Mouse (Mus musculus): ENCODE results near the gene Epb41l4b.

Gene Epb41l4b

DNA sequence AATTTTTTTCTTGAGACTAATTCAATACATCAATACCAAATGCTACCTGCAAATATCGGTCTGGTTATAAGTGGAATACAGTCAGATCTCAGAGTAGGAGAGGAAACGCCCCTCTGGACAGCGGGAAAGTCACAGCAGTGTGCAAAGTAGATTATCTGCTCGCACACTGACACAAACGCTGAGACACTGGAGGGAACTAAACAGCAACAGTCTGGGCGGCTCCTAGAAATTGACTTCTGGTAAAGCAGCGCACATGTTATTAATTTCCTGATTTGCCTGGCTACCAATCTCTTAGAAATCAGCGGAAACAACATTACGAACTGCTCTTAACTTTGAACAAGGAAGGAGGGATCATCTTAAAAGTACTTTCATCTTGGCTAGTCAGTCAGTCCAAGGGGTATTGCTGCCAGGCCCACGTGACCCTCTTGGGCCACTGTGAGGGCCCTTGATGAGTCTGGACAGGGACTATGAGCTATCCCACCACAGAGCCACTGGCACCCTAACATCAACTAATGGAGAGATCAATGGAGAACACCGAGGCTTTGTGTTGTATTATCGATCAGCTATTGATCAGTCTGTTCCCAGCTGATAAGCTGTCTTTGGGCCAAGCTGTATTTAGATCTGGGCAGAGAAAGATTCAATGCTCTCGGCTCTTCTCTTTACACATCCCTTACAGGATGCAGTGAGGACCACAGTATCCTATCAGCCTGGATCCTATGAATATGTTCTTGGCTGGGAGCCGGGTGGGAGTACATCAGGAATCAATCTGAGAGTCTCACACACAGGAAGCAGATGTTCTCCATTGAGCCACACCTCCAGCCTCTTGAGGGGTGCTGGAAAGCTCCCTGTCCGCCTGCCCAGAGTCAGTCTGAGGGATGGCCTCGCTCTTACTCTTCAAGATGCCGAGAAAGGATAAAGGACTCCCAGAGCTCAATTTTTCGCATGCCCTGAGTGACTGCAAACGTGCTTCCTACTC is 28.3 kb downstream of the Epb41l4b start:
- peak; percentile 30 for DNase-seq (ENCODE audit: low read depth, low spot score)

DNA sequence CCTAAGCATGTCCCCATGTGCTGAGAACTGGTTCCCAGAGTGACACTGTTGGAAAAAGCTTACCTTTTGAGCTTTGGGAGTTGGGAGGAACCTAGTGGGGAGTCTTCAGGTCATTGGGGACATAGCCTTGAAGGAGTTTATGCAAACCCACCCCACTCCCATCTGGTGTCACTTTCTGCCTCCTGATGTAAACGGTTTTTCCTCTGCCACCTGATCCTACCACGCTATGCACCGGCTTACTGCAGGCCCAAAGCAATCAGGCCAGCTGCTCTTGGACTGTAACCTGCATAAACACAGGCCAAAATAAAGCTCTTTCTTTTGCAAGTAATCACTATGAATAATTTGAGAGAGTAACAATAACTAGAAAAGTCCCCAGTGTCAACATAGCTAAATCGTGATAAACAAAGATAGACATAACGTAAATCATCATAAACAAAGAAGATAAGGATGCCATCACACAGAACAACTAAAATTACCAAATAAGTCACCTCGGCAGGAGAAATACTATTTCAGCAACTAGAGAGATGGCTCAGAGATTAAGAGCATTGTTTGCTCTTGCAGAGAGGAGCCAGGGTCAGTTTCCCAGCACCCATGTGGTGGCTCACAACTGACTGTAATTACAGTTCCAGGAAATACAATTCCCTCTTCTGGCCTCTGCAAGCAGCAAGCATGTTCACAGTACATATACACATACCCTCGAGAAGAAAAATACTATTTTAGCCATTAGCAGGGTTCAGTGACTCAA is 29.6 kb downstream of the Epb41l4b start:
- DNase-seq (ENCODE audit: low read depth, low spot score), result no peak

DNA sequence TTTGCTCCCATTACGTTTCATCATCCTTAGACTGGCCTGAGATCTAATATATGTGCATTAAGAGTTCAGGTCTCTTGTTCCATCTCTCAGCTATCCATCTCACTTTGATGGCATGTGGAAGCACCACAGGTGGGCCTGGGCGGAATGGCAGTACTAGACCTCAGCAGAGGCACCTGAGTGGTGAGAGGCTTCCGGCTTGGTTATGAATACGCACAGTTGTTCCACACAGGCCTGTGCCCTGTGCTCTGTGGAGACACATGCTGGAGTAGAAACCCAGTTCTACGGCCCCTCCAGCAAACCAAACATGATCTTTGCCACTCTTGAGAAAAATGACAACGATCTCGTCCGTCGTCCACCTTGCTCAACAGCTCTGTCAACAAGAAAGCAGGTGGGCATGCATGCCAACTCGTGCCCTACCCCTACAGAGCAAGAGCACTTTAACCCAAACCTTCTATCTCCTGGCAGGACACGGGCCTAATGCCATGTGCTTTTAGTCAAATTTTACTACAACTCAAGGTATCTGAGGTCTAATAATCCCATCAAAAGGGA is 31.2 kb downstream of the Epb41l4b start:
- DNase-seq (ENCODE audit: low read depth, low spot score), result no peak

- DNase-seq (ENCODE audit: low read depth, low spot score), result no peak
These were observed 31.8 kb downstream of the Epb41l4b start for GRCm38 (mm10) chr4:57111411-57111810.

DNA sequence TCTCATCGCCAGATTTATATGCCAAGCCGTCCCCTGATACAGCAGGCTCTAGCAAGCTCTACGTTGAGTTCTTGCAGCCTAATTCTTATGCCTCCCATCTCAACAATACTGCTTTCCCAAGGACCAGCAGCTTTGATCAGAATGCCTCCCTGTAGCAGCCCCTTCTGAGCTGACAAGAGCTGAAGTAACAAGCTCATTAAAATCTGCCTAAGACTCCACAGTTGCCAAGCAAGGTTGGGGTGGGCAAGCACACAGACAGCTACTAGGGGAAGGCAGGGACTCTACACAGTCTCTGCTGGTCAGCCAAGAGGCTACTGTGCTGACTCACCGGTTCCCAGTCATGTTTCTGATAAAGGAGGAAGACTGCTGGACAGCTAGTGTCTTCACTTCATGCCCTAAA is 33.7 kb downstream of the Epb41l4b start:
- DNase-seq (ENCODE audit: low read depth, low spot score), result no peak

DNA sequence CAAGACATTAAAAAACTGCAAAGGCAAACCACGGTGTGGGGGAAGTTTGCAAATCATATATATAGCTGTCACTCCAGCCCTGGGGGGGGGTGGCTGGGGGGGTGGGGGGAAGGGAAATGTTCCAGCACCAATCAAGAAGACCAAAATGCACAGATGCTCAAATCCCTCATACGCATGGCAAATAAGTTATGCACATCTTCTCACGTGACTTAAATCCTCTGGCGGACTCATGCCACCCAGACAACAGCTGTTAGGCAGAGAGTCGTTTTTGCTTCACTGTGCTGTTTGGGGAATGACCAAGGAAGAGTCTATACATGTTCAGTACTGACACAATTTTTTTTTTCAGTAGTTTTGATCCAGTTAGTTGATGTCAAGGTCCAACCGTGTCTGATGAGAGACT is 37.9 kb downstream of the Epb41l4b start:
- DNase-seq (ENCODE audit: low read depth, low spot score), result no peak

DNA sequence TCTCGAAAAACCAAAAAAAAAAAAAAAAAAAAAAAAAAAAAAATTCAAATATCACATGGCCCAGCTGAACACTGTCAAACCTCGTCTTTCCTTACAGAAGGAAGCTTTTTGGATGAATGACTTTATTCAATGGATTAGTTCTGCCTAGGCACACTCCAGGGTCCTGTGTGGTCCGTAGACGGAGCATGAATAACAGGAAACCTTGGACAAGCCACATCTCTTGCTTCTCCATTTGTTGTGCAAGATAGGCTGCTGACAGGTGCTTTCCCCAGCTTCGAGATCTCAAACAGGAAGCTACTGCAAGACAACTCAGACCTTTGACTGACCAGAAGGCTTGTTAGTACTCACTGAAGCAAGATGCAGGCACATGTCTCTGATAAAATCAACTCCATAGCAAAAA is 39.4 kb downstream of the Epb41l4b start:
- DNase-seq (ENCODE audit: low read depth, low spot score), result no peak

- no peak for DNase-seq (ENCODE audit: low read depth, low spot score)
These were observed 42.1 kb downstream of the Epb41l4b start for GRCm38 (mm10) chr4:57101095-57101494.

- no peak for DNase-seq (ENCODE audit: low read depth, low spot score)
These were observed 45.8 kb downstream of the Epb41l4b start for GRCm38 (mm10) chr4:57097411-57097810.

- no peak for DNase-seq (ENCODE audit: low read depth, low spot score)
These were observed 47.7 kb downstream of the Epb41l4b start for GRCm38 (mm10) chr4:57095569-57095968.

DNA sequence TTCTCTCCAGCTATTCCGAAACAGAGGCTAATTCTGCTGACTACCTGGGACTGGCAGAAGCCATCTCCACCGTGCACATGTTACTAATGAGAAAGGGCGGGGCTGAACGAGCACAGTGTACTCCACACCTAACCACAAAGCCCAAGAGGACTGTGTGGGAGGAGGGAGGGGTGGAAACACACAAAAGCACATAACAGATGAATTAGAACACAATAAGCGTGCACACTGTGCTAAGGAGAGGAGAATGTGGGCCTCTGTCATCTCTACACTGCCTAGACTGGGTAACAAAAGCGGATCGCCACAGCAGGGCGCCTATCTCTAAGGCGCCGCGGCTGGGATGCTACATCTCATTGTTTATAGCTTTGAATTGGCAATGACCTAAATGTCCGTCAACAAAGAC is 51.9 kb downstream of the Epb41l4b start:
- no peak for DNase-seq (ENCODE audit: low read depth, low spot score)

DNA sequence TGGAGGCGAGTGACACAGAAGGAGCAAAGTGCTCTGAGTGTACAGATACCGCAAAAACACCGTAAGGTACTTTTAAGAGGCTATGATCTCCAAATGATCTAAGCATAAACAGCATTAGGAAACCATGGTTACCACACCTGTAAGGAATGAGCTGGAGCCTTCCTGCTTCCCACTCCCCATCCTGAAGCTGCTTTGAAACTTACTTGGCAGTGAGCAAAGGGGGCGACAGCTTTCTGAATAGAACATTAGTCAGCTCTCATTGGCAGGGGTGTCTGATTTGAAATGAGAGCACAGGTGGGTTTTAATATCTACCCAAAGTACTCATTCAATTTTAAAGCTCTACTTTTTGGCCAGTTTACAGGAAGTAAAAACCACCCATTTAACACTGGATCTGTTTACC is 54.9 kb downstream of the Epb41l4b start:
- no peak for DNase-seq (ENCODE audit: low read depth, low spot score)

DNA sequence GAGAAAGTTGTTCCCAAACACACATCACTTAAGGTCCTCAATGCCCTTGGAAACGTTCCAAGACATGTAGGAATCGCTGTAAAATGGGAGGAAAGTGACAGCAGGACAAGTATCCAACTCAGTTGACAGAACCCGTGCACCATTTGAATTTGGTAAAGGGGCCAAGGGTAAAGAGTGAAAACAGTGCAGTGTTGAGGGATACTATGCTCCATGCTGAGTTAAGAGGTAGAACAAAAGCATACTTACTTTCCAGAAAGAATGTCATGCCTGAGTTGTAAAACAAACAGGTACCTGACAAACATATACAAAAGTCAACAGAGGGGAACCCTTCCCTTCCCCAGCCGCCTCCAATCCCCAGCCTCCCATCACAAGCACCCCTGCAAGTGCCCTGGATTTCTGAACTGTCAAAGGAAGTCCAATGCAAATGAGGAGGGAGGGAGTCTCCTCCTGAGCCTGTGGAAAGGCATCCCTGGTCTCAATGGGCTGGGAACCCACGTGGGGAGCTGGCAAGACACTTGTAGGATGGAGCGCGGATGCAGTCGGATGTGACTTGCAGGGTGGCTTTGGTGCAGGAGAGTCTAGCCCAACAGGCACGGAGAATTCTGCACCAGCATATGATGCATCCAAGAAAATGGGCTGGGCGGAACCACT is 57.4 kb downstream of the Epb41l4b start:
- DNase-seq (ENCODE audit: low read depth, low spot score), result no peak

GRCm38 (mm10) chr4:57083653-57084052 is 59.6 kb downstream of the Epb41l4b start:
- DNase-seq (ENCODE audit: low read depth, low spot score), result no peak

- no peak for DNase-seq (ENCODE audit: low read depth, low spot score)
These were observed 60.3 kb downstream of the Epb41l4b start for GRCm38 (mm10) chr4:57082775-57083428.

DNA sequence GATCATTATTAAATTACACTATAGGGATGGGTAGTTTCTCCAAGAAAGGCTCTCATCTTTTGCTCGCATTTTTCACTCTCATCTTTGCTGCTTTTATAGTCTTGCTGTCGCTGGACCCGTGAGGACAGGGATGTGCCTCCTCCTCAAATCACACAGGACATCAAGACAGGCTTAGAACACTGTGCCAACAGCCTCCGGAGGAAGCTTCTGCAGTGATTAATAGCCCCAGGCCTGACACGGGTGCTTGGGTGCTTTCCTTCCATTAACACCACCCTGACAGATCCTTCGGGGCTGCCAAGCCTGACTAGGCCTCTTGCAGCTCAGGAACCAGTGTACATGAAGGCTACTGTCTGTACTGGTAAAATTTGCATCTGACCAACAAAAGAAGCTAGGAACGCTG is 61.8 kb downstream of the Epb41l4b start:
- DNase-seq (ENCODE audit: low read depth, low spot score), result no peak

DNA sequence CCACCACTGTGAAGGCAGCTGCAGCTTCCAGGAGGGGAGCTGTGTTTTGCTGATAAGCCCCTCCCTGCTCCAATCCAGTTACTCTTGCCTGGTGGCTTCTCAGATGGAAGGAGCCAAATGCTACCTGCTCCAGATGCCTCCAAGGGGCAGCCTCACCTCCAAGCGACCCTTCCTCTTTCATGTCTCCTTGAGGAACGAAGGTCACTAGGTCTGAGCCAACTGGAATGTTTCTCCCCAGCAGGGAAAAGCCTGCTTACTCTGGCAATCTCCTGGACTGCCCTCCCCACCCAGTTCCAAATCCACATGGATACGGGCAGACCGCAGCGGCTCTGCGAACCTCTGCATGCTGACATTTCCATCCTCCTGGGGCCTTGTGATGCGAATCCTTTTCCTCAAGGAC is 69.4 kb downstream of the Epb41l4b start:
- DNase-seq (ENCODE audit: low read depth, low spot score), result no peak

- no peak for DNase-seq (ENCODE audit: low read depth, low spot score)
These were observed 70.1 kb downstream of the Epb41l4b start for GRCm38 (mm10) chr4:57073174-57073573.

DNA sequence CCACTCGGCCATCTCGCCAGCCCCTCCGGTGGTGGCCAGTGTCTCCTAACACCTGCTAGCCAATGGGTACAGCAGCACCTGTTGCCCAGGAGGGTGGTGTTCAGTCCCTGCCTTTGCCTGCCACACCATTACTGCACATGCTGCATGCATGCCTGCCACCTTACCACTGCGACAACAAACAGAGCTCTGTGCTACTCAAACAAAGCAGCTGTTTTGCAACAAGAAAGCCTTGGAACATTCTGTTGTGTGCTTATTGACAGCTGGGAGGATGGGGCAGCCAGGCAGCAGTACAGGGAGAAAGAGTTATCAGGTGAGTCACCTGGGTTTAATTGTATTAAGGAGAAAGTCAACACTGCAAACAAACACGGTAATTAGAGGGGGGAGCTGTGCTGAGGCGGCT is 72.6 kb downstream of the Epb41l4b start:
- DNase-seq (ENCODE audit: low read depth, low spot score), result no peak

- DNase-seq (ENCODE audit: low read depth, low spot score), result no peak
These were observed 74.8 kb downstream of the Epb41l4b start for GRCm38 (mm10) chr4:57068397-57068796.

- no peak for DNase-seq (ENCODE audit: low read depth, low spot score)
These were observed 75.4 kb downstream of the Epb41l4b start for GRCm38 (mm10) chr4:57067801-57068200.
